Mouse (Mus musculus) megakaryocyte-erythroid progenitor cell, adult 5-6 weeks (primary cell): Measurements from ENCODE around the gene Btbd1. TPM values are rescaled to one million over a fixed set of nuclear protein-coding genes. Genes with fewer than 3 reads are reported as not detected.

Experiments used
- ATAC-seq: replicated peaks from 2 replicates; pipeline ENCODE4 v1.8.0; 2016; ENCODE audit warnings: mild to moderate bottlenecking, inconsistent platforms; ENCODE audit not compliant: severe bottlenecking, poor library complexity, low FRiP score, low TSS enrichment
- total RNA-seq, 2 experiments: library from RNA; stranded (forward) in 1 of 2; stranded (reverse) in 1 of 2; fragments of 200-1000, 215-1000 nt in 1 of 2; fragments of >200 nt in 1 of 2; fragmentation: Nextera tagmentation in 1 of 2; gene quantifications; 2 replicates each; pipeline ENCODE4 v1.2.3; 2014 to 2017

Gene Btbd1
- total RNA-seq, 2 experiments from 2014 or later, result 52.4 to 118 TPM

DNA sequence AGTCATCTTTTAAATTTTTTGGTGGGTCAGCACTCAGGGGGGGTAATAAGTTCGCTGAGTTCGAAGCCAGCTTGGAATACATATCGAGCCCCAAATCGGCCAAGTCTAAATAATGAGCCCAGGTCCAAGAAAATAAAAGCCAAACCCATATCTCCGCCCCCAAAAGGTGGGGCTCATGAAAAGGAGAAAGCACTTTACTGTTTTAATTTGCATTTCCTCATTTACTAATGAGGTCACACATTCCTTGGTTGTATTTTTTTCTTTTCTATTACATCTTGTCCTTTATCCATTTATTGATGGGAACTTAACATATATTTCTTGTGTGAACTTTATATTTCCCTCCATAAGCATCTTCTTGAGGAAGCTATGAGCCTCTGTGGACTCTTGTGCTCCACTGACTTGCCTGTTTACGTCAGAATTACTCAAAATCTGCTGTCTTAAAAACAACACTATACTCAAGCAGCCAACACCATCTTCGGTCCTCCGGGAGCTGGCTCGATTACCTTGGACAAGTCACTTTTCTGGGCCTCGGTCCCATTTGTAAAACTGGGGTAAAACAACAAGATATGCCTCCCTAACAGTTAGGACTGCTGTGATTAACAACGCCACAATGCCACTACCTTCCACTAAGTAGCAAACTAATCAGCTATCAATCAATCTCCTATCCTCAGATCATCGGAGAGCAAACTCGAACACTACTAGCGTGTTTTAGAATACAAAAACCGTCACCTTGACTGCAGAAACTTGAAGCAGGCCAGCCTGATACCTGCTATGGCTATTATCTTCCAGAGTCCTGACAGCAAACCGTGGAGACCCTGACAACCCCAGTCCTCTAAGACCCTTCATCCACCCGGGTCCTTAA lies 1.2 kb downstream of the Btbd1 start:
- peak; percentile 46 for ATAC-seq

DNA sequence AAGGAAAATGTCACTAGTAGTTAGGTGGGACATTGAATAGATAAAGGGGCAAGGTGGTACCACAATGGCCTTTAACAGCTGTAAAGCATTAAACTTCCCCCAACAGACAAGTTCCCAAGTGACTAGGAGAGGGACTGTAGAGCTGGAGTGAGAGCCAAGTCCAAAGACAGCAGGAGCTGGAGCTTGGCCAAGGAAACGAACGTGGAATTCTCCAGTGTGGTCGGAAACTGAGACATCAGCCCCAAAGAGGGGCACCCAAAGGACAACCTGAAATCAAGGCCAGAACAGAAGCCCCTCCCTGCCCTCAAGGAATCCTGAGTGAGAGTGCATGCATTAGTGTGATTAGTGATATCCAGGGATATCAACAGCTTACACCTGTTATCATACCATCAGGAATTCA lies 3.9 kb downstream of the Btbd1 start:
- ATAC-seq, result no peak

DNA sequence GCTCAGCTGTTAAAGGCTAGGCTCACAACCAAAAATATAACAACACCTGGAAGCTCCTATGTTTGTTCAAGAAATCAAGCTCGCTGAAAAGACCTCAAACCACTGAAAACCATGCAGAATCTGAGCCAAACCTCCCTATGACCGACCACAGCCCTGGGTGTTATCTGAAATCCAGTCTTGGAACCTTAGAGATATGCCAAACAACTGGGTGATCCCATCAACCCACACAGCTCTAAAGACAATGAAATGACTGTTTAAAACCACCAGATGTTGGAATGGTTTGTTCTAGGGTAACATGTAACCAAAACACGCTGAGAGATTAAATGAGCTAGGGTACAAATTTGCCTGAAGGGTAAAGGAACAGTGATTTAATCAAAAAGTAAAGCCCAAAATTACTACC lies 4.3 kb downstream of the Btbd1 start:
- no peak for ATAC-seq

DNA sequence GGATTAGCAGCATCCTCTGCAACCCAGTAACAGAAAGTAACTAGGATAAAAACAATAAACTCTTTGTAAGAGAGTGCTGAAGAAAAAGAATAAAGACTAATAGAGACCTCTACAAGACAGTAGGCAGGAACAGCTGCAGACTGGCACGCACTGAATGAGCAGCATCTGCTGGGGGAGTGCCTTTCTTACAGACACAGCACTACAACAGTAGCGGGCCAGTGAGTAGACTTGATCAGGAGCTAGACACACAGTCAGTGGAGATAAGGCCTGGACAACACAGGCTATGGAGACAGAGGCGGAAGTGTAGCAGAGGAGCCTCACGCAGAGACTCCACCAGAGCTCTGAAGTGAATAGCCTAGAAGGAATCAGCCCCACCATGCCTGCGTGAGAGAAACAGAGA lies 23.2 kb downstream of the Btbd1 start:
- ATAC-seq, result peak; percentile 74; the same call in 1 of the 2 replicates

DNA sequence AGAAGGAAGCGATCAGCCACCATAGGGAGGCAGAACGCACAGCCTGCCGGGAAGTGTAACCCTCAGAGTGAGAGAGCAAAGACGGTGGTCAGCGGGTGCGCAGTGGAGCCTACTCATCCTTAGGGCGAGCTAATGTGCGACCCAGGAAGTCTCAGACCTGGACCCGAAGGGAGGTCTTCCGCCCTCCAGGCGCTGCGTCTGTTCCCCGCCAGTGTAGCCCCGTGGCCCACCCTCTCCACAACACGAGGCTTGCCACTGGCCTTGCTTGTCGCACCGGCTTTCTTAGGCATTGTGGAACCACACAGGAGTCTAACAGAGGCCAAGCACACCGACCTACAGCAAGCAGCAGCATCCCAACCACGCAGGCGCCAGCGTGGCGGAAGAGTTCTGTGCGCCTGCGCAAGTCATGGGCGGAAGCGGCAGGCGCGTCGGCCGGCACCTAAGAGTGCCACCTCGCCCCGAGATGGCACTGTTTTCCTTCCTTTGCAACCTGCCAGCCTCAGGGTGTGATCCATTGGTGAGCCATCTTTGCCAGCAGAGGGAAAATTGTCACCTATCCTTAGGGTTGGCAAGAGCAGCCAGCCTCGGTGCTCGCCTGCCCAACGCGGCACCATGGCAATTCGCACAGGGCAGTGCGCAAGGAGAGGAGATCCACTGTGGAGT lies 40.0 kb downstream of the Btbd1 start, which contains the start of gene 3110040N11Rik:
Gene 3110040N11Rik (minus strand): TSS at position 384 of the 663 bp plus-strand sequence.
- peak; percentile 97 for ATAC-seq

DNA sequence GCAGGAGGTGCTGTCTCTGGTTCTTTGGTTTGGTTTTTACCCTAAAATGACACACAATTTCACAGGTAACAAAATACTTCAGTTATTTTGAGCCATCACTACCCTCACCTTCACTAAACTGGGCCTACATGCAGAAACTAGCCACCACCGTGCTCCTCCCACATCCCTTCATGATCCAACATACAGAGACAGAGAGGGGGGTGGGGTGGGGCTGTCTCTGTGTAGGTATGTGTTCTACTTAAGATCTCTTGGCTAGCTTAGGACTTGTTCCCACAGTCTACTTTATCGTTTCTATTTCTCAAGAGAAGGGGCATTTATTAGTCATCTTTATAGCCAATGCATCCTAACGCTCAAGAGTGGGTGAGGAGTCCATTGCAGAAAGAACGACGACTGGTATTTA lies 40.7 kb downstream of the Btbd1 start:
- ATAC-seq, result peak; percentile 39

DNA sequence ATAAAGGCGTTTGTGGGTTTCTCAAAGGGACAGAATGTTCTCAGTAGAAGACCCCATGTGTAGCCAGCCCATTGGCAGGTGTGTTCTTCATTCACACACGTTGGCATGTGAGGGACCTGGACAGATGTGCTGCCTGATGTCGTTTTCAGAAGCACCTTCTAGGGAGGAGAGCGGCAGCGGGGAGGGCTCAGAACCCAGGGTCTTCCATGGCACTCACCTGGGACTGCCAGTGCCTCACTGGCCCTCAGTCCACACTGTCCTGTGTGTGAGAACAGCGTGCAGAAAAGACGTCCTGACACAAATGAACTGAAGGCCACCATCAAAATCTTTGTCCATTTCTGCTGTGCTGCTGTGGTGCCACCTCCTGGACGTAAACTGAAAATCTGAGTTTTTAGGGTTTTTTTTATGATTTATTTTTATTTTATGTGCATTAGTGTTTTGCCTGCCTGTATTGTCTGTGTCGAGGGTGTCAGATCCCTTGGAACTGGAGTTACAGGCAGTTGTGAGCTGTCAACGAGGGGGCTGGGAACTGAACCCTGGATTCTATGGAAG lies 51.5 kb downstream of the Btbd1 start:
- no peak for ATAC-seq

DNA sequence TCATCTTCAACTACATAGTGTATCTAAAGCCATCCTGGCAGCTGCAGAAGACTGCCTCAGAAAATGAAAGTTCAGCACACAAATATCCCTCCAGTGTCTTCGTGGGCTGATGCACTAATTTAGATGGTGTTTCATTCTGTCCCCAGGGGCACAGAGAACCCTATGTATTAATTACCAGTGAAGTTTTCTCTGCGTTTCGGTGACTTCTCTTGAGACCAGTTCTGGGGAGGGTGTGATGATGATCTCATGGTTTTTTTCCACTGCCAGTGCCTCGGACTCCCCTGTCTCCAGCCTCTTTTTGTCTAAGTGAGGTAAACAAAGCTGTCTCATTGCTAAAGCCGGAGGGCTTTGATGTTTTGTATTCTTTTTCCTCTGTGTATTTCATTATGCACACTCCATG lies 53.9 kb downstream of the Btbd1 start:
- no peak for ATAC-seq

DNA sequence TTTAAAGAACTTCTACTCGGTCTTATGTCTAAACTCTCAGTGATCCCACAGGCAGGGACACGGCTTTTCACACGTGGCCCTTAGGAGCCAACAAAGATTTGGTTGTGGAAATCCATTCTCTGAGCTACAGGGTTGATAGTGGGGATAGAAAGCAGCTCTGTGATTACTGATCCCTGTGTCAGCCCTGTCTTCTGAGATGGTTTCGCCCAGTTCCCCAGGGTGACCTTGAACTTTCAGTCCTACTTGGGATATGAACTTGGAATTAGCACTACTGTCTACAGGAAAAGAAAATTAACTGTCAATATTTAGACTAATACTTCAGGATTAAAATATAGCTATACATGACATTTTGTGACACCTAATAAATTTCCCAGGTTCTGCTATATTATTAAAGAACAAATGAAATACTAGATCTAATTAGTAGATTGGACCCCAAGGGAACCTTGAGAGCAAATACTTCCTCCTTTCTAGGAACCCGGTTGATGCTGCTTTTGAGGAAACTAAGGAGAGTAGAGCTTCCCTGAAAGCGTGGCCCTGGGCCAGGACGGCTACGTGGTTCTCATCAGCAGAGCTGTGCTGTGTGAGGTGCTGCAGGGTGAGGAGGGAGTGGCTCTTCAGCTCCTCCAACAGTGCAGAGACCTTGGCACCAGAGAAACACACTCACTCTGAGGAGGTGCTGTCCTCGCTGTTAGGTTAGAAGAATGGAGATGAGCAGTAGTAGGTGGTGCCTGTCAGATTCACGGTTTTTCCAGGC lies 56.3 kb downstream of the Btbd1 start:
- ATAC-seq, result peak; percentile 63; the same call in 1 of the 2 replicates

DNA sequence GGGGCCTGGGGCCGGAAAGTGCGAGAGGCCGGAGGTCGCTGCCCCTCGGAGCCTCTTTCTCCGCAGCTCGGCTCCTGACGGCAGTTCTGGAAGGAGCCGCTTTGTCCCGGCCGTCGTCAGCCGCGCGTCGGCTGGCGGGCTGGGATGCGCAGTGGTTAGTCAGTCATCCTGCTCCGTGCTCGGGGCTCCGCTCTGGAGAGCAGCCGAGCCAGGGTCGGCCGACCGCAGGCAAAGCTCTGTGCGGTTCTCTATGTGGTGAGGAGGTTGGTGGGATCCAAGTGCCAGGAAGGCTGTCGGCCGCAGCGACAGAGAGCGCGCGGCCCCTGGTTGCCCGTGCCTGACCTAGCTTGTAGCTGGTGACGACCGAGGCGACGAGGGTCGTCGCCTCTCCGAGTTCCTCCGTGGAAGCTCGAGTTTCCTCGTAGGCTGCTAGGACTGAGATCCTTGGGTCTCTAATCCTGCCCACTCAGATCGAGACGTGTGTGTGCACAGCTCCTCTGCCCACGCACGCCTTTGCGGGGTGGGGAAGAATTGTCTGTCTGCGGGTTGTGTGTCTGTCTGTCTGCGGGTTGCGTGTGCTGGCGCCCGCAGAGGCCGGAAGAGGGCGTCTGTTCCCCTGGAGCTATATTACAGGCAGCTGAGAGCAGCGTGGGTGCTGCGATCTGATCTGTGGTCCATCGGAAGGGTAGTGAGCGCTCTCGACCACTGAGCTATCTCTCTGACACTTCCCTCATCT lies 66.0 kb downstream of the Btbd1 start:
- ATAC-seq, result peak; percentile 76

DNA sequence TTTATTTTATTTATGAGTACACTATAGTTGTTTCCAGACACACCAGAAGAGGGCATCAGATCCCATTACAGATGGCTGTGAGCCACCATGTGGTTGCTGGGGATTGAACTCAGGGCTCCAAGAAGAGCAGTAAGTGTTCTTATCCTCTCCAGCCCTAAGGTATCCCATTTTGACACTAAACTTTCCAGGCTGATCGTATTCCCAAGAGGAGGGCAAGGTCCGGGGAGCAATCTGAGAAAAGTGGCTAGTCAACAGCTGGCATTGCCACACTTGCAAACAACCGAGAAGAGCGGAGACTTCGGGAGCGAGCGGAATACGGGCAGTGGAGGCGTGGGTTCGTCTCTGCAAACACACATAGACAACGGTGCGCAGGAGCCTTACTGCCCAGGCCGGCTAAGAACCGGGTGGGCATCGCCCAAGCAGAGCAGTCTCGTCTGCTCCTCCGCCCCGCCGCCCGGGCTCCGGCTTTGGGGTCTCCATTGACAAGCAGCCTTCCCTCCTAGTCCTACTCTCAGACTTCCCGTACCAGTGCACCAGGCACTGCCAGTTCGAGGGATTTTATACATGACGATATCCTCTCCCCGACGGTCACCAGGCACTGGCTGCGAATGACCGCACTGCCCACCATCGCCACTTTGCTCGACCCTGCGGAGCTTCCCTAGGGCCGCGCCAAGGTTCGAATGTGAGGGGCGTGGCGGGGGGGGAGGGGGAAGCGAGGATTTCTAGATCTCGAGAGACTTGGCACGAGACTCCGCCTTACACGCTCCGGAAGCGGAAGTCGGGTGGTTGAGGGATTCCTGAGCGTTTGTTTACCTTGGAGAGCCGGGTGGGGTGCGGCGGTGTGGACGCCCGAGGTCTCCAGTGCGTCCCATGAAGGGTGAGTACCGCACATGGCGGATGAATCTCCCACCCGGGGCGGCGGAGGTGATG lies 66.8 kb downstream of the Btbd1 start, which contains the start of gene Ramac:
Gene Ramac (plus strand): TSS at position 746 of the 930 bp plus-strand sequence.
- peak; percentile 92 for ATAC-seq

DNA sequence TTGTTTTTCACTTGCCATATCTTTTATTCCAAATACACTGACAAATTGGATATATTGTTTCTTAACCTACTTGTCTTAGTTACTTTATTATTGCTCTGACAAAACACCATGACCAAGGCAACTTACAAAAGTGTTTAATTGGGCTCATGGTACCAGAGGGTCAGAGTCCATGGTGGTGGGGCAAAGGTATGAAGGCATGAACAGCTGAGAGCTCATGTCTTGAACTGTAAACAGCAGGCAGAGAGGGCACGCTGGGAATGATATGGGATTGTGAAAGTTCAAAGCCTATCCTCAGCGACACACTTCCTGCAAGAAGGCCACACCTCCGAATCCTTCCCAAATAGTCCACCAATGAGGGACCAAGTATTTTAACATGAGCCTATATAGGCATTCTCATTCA lies 81.3 kb downstream of the Btbd1 start:
- ATAC-seq, result no peak

DNA sequence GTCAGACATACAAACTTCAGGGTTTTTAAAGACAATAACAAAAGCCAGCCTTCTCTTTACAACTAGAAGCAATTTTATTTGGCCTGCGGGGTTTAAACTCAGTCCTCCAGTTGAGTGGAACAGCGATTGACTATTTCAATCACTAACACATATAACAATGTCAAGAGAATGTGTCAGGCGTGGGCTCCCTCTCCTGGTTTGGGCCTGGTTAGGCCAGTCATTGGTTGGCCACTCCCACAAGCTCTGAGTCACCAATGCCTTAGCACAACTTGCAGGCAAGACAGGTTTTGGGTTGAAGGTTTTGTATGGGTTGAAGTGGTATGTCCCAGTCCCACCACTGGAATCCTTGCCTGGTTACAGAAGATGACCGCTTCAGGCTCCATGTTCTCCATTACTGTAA lies 85.1 kb downstream of the Btbd1 start:
- peak; percentile 90 for ATAC-seq

Other genes starting within 250 kb of the Btbd1 start
- 0.33 and 3.3 TPM in 2 replicates for gene Homer2, start 121.9 kb downstream of the Btbd1 start, total RNA-seq (2014; fragmentation: Nextera tagmentation)
- 1.4 and 3.4 TPM in 2 replicates for gene Homer2, start 121.9 kb downstream of the Btbd1 start, total RNA-seq (2017)
- 52.4 and 55.1 TPM in 2 replicates for gene Ramac, start 66.5 kb downstream of the Btbd1 start, total RNA-seq (2014; fragmentation: Nextera tagmentation)
- 73.6 and 96.6 TPM in 2 replicates for gene Ramac, start 66.5 kb downstream of the Btbd1 start, total RNA-seq (2017)
- 45.5 and 46.0 TPM in 2 replicates for gene 3110040N11Rik, start 40.0 kb downstream of the Btbd1 start, total RNA-seq (2014; fragmentation: Nextera tagmentation)
- 67.5 and 133 TPM in 2 replicates for gene 3110040N11Rik, start 40.0 kb downstream of the Btbd1 start, total RNA-seq (2017)
- not detected in 2 replicates for gene Gm10160, start 26.4 kb upstream of the Btbd1 start, total RNA-seq (2014; fragmentation: Nextera tagmentation)
- gene Gm10160, start 26.4 kb upstream of the Btbd1 start, total RNA-seq (2017), result not detected in 2 replicates
- 4.8 and 15.9 TPM in 2 replicates for gene Tm6sf1, start 29.6 kb upstream of the Btbd1 start, total RNA-seq (2014; fragmentation: Nextera tagmentation)
- gene Tm6sf1, start 29.6 kb upstream of the Btbd1 start, total RNA-seq (2017), result 7.4 and 13.3 TPM in 2 replicates
- gene Hdgfl3, start 105.0 kb upstream of the Btbd1 start, total RNA-seq (2014; fragmentation: Nextera tagmentation), result 0.32 and 0.76 TPM in 2 replicates
- 0.56 and 3.6 TPM in 2 replicates for gene Hdgfl3, start 105.0 kb upstream of the Btbd1 start, total RNA-seq (2017)
- gene Bnc1, start 162.9 kb upstream of the Btbd1 start, total RNA-seq (2014; fragmentation: Nextera tagmentation), result not detected in 2 replicates
- not detected in 2 replicates for gene Bnc1, start 162.9 kb upstream of the Btbd1 start, total RNA-seq (2017)